Mouse (Mus musculus) hindbrain, embryonic 16.5 days (tissue): Measurements from ENCODE around the gene Rpp25l. TPM values are rescaled to one million over a fixed set of nuclear protein-coding genes. Genes with fewer than 3 reads are reported as not detected.

Source experiments
- ATAC-seq: fragments of 200-750 bp; cut with Nextera tagmentation; 2 replicates; pipeline ENCODE4 v1.8.0; 2017; ENCODE audit warnings: moderate TSS enrichment, moderate library complexity
- H3K27ac ChIP-seq: fragments of 300-500 bp; sonication (generic); 2 replicates; pipeline ENCODE4 v1.5.1; 2014; ENCODE audit warnings: low read depth, mild to moderate bottlenecking, control low read depth, low read length, moderate library complexity
- H3K27me3 ChIP-seq: fragments of 300-500 bp; sonication (generic); replicated peaks from 2 replicates; pipeline ENCODE4 v1.6.1; 2014; ENCODE audit warnings: low read length; ENCODE audit not compliant: control insufficient read depth, insufficient read depth
- H3K36me3 ChIP-seq: fragments of 300-500 bp; sonication (generic); 2 replicates; pipeline ENCODE4 v1.6.1; 2014; ENCODE audit warnings: mild to moderate bottlenecking, low read length, moderate library complexity, mixed read lengths; ENCODE audit not compliant: control insufficient read depth, insufficient read depth
- H3K4me1 ChIP-seq: fragments of 300-500 bp; sonication (generic); 2 replicates; pipeline ENCODE4 v1.6.1; 2014; ENCODE audit warnings: low read depth, low read length; ENCODE audit not compliant: control insufficient read depth, insufficient read depth
- H3K4me2 ChIP-seq: fragments of 300-500 bp; sonication (generic); 2 replicates; pipeline ENCODE4 v1.6.1; 2014; ENCODE audit warnings: mild to moderate bottlenecking, low read length, control low read depth, moderate library complexity
- H3K4me3 ChIP-seq: fragments of 300-500 bp; sonication (generic); 2 replicates; pipeline ENCODE4 v1.5.1; 2014; ENCODE audit warnings: mild to moderate bottlenecking, low read length, control low read depth, moderate library complexity
- H3K9ac ChIP-seq: fragments of 300-500 bp; sonication (generic); 2 replicates; pipeline ENCODE4 v1.6.1; 2014; ENCODE audit warnings: low read depth, mild to moderate bottlenecking, control low read depth, low read length, moderate library complexity
- H3K9me3 ChIP-seq: fragments of 300-500 bp; sonication (generic); 2 replicates; pipeline ENCODE4 v1.6.1; 2014; ENCODE audit warnings: mild to moderate bottlenecking, low read length, moderate library complexity; ENCODE audit not compliant: control insufficient read depth
- WGBS: fragments of 180-500 bp; shearing (Covaris S2); extraction: QIAGEN DNeasy Blood & Tissue Kit; methylation state at CpG from one replicate; pipeline ENCODE4 v1.1.7; 2014; 5-methylcytosine and 5-hydroxymethylcytosine counted together
- polyA plus RNA-seq: library from polyadenylated mRNA; unstranded; fragments of >200 nt; fragmentation: Nextera tagmentation; extraction: Ambion mirVana; gene quantifications from 2 replicates; pipeline ENCODE4 v1.2.1, GENCODE M21; 2015

Gene Rpp25l
- polyA plus RNA-seq, 1 experiment from 2014 or later: 65.2 TPM

DNA sequence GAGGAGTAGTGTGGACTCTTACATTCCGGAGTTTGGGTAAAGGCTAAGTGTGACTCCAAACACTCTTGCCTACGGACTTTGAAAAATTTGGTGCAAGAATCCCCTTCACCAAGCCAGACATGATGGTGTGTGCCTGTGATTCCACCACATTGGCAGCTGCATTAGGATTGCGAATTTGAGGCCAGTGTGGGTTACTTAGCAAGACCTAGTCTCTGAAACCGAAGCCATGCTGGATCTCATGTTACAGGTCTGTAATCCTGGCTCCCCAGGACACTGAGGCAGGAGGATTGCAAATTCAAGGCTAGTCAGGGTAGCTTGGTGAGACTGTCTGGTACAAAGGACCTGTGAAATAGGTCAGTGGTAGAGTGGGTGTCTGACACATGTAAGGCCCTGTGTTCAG lies 45.4 kb upstream of the Rpp25l start:
- Histone ChIP-seq H3K27me3 (no peaks in the 10 kb centered on the region), H3K36me3 (no peaks in the 10 kb centered on the region), H3K27ac (no peak overlapping the region), H3K4me2 (no peak overlapping the region), H3K4me3 (no peak overlapping the region), H3K9ac (no peak overlapping the region), H3K4me1 (peaks cover 38% of the 10 kb centered on the region), H3K9me3 (no peaks in the 10 kb centered on the region)
- ATAC-seq: no peak
- 90% methylated on average over 4 of the region's 4 CpGs for WGBS

DNA sequence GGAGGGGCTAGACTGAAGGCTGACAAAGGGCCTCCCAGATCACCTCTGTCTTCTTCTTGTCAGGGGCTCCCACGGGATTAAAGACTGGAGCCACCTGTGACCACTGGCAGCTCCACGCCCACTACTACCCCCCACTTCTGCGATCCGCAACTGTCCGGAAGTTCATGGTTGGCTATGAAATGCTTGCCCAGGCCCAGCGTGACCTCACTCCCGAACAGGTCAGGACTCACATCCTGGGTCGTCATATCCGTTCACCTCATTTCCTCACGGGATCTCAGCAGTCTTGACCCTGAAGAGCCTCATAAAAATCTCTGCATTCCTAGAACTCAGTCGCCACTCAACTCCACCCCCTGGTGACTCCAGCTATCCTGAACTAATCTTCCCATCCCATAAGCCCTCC lies 44.7 kb upstream of the Rpp25l start:
- H3K4me2 ChIP-seq: no peak overlapping the region
- H3K4me1 ChIP-seq: peaks cover 38% of the 10 kb centered on the region
- H3K9me3 ChIP-seq: no peaks in the 10 kb centered on the region
- ATAC-seq: no peak
- H3K27ac ChIP-seq: no peak overlapping the region
- no peak overlapping the region for H3K4me3 ChIP-seq
- 87% methylated on average over 11 of the region's 11 CpGs for WGBS
- no peaks in the 10 kb centered on the region for H3K36me3 ChIP-seq
- H3K27me3 ChIP-seq: no peaks in the 10 kb centered on the region
- H3K9ac ChIP-seq: no peak overlapping the region

DNA sequence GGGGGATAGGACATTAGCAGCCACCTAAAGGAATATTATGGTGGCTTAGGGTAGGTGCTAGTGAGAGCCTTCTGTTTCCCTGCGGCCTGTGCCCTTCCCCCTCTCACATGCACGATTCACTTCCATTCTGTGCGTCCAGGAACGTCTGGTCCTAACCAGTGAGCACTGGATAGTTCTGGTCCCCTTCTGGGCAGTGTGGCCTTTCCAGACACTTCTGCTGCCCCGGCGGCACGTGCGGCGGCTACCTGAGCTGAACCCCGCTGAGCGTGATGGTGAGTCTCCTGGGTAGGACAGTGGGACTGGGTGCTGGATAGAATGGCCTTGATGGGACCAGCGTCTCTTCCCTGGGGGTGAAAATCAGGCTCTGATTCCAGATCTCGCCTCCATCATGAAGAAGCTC lies 44.0 kb upstream of the Rpp25l start:
- Histone ChIP-seq H3K27ac (no peak overlapping the region), H3K4me1 (peaks cover 33% of the 10 kb centered on the region), H3K9ac (no peak overlapping the region), H3K36me3 (no peaks in the 10 kb centered on the region), H3K27me3 (no peaks in the 10 kb centered on the region), H3K4me3 (no peak overlapping the region), H3K9me3 (no peaks in the 10 kb centered on the region), H3K4me2 (no peak overlapping the region)
- 90% methylated on average over 13 of the region's 13 CpGs for WGBS
- ATAC-seq: no peak

DNA sequence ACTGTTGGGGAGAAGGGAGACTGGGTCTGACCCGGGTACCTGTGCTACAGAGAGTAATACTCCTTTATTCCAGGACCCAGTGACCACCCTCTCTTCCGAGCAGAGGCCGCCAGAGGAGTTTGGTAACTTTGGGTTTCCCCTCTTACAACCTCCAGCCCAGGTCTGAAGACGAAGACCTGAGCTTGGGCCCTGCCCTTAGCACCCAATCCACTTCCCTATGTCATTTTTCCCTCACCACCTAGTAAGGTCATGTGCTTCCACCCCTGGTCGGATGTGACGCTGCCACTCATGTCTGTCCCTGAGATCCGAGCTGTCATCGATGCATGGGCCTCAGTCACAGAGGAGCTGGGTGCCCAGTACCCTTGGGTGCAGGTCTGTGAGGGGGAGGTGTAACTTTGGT lies 43.1 kb upstream of the Rpp25l start:
- Histone ChIP-seq H3K4me1 (peaks cover 29% of the 10 kb centered on the region), H3K36me3 (no peaks in the 10 kb centered on the region), H3K27me3 (no peaks in the 10 kb centered on the region), H3K4me3 (peak overlapping the region; percentile 66), H3K4me2 (peak overlapping the region; percentile 80), H3K27ac (no peak overlapping the region), H3K9me3 (no peaks in the 10 kb centered on the region), H3K9ac (peak overlapping the region; percentile 77)
- 76% methylated on average over 8 of the region's 8 CpGs for WGBS
- ATAC-seq: no peak

DNA sequence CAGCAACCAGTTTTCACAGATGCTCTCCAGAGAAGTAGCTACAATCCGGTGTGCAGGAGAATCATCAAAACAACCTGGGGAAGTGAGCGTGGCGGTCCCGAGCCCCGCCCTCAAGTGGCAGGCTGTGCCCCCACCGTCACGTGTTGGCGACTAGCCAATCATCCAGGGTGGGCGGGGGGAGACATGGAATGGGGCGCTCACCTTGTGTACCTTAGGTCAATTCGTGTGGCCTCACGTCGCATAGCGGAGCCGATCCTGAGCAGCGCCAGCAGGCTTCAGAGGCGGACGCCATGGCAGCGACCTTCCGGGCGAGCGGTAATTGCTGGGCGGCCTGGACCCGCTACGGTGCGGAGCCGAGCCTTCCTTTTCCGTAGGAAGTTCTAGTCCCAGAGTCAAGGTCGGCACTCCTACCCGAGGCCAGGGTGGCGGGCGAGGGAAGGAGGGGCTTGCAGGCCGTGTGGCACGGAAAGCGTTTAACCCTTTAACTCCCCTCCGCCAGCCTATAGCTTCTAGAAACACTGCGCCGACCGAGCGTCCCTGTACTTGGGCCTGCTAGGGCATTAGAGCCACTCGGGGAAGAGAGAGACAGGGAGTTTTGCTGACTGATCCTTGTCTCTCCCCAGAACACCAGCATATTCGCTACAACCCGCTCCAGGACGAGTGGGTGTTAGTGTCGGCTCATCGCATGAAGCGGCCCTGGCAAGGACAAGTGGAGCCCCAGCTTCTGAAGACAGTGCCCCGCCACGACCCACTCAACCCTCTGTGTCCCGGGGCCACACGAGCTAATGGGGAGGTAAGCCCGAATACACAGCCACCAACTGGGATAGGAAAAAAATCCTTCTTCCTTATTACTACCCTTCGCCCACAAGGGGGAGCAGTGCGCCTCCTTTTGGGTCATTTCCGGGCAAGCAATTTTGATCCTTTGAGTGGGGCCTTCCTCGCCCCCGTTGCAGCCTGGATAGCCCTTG lies 42.3 kb upstream of the Rpp25l start, which contains the start of gene Sigmar1:
Gene Sigmar1, minus strand, starts transcription at position 820 of the 968 bp plus-strand sequence.
- H3K36me3 ChIP-seq: no peaks in the 10 kb centered on the region
- WGBS: under 1% methylated on average over 55 of the region's 57 CpGs
- peak within 1 kb of the TSS; percentile 80 for H3K4me2 ChIP-seq
- H3K9ac ChIP-seq: peak within 1 kb of the TSS; percentile 77
- H3K27me3 ChIP-seq: no peaks in the 10 kb centered on the region
- peak within 1 kb of the TSS; percentile 66 for H3K4me3 ChIP-seq
- H3K9me3 ChIP-seq: no peaks in the 10 kb centered on the region
- H3K27ac ChIP-seq: peak within 1 kb of the TSS; percentile 83
- H3K4me1 ChIP-seq: peaks cover 21% of the 10 kb centered on the region
- peak; percentile 81 for ATAC-seq

DNA sequence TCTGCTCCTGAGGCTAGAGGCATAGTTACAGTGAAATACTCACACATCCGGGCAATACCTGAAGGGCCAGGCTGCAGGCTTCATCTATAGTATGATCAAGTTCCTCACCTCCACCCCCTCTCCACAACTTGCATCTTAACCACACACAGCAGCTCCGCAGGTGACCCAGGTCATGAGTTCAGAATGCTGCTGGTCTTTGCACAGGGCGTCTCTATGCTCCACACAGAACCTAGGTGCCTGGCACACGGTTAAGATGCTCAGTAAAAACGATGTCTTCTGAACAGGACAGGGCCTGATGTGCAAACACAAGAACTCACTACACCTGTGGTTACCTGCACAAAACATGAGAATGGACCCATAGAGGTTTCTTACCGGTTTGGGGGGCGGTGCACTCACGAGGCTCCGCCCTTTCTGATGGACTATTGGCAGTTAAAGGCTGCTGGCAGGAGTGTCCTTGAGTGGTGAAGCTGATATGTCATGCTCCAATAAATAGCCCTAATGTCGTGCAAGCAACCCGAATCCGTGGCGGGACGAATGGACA lies 41.5 kb upstream of the Rpp25l start, which contains the start of gene Galt:
Gene Galt, plus strand, starts transcription at position 432 of the 541 bp plus-strand sequence.
- Histone ChIP-seq H3K4me1 (peaks cover 14% of the 10 kb centered on the region), H3K27me3 (no peaks in the 10 kb centered on the region), H3K27ac (peak within 1 kb of the TSS; percentile 83), H3K4me2 (peak within 1 kb of the TSS; percentile 80), H3K36me3 (no peaks in the 10 kb centered on the region), H3K9me3 (no peaks in the 10 kb centered on the region), H3K9ac (peak within 1 kb of the TSS; percentile 77), H3K4me3 (peak within 1 kb of the TSS; percentile 66)
- peak; percentile 69 for ATAC-seq
- 15% methylated on average over 14 of the region's 14 CpGs for WGBS

DNA sequence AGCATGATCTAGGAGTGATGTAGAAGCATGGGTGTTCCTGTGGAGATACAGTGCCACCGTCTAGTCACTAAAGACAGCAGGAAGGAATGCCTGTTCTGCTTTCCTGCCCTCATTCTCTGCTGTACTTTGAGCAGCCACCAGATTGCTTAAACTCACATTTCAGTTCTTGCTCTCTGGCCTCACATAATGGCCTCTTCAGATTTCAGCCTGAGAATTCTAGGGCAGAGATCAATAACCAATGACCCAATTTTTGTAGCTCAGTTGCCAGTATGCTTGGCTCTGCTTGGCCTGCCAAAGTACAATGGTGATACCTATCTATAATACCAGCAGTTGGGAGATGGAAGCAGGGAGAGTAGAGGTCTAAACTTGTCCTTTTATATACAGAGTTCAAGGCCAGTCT lies 31.7 kb upstream of the Rpp25l start:
- H3K27ac ChIP-seq: no peak overlapping the region
- H3K4me3 ChIP-seq: no peak overlapping the region
- no peaks in the 10 kb centered on the region for H3K27me3 ChIP-seq
- peaks cover 3% of the 10 kb centered on the region for H3K4me1 ChIP-seq
- no peak overlapping the region for H3K9ac ChIP-seq
- 78% methylated on average over 1 of the region's 1 CpGs for WGBS
- H3K4me2 ChIP-seq: no peak overlapping the region
- ATAC-seq: no peak
- H3K9me3 ChIP-seq: peaks cover 8% of the 10 kb centered on the region
- H3K36me3 ChIP-seq: no peaks in the 10 kb centered on the region

DNA sequence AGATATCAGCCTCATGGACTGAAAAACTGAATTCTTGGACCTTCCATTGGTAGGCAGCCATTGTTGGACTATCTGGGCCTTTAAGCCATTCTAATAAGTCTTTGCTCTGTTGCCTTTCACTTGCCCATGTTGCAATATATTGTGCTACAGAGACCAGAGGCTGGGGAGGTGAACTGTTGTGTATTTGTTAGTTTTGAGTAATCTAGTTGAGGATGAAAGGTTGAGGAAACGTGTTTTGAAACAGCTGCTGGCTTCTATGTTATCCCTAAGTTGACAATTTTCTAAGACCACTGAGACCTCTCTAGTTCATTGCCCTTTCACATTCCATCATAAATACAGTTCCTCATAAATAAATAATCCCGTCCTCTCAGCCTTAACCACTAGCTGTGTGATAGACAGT lies 30.8 kb upstream of the Rpp25l start:
- no peak overlapping the region for H3K4me3 ChIP-seq
- H3K27ac ChIP-seq: no peak overlapping the region
- H3K9ac ChIP-seq: no peak overlapping the region
- WGBS: 74% methylated on average over 2 of the region's 2 CpGs
- H3K4me1 ChIP-seq: peaks cover 12% of the 10 kb centered on the region
- peaks cover 1% of the 10 kb centered on the region; the same call in 1 of the 2 replicates for H3K36me3 ChIP-seq
- no peak for ATAC-seq
- H3K4me2 ChIP-seq: no peak overlapping the region
- H3K27me3 ChIP-seq: no peaks in the 10 kb centered on the region
- H3K9me3 ChIP-seq: peaks cover 8% of the 10 kb centered on the region

DNA sequence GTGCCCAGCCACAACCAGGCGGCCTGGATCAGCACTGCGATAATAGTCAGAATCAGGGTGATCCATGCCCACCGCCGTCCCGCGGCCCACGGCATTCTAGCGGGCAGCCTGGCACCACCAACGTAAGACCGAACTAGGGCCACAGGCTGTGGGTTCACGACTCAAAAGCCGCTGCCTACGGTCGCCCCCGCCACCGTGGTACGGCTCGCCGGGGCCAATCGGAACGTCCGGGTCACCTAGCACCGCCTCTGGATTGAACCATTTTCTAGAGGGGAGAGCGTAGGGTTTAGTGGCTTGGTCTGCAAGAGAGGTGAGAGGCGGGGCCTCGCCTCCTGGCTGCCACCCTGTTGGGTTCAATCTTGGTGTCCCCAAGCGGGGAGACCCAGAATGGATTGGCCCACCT lies 27.8 kb upstream of the Rpp25l start:
- Histone ChIP-seq H3K36me3 (peaks cover 8% of the 10 kb centered on the region; the same call in 1 of the 2 replicates), H3K4me1 (peaks cover 16% of the 10 kb centered on the region), H3K9ac (peak overlapping the region; percentile 68), H3K9me3 (peaks cover 3% of the 10 kb centered on the region), H3K4me3 (peak overlapping the region; percentile 63), H3K27me3 (no peaks in the 10 kb centered on the region), H3K4me2 (peak overlapping the region; percentile 81), H3K27ac (peak overlapping the region; percentile 89)
- WGBS: under 1% methylated on average over 27 of the region's 27 CpGs
- peak; percentile 97 for ATAC-seq
